Mouse (Mus musculus): Measurements from ENCODE around the gene Ms4a1. TPM values are rescaled to one million over a fixed set of nuclear protein-coding genes. Genes with fewer than 3 reads are reported as not detected.
"Not testable (repeated sequence)": the region's sequence is repeated elsewhere in the genome, so short reads cannot be mapped to it uniquely, and the experiment has no call there.

The Ms4a1 gene
- polyA plus RNA-seq, 1 experiment from 2014 or later, result 0.12 TPM

GRCm38 (mm10) chr19:11292990-11293389, 26.9 kb upstream of the Ms4a1 start:
- H3K4me2 ChIP-seq (replicated peaks; ENCODE audit: low read depth), result peak overlapping the region; percentile 72
- no peaks in the 10 kb centered on the region for H3K4me1 ChIP-seq (replicated peaks; ENCODE audit: control insufficient read depth, insufficient read depth, low read length)
- no peaks in the 10 kb centered on the region for H3K9me3 ChIP-seq (ENCODE audit: control insufficient read depth)
- 7% methylated on average over 12 of the region's 12 CpGs for WGBS
- ATAC-seq, result no peak
- TF ChIP-seq CTCF (IDR thresholded peaks at IDR 0.05; ENCODE audit: low read depth), result no peak
- no peaks in the 10 kb centered on the region for H3K36me3 ChIP-seq (ENCODE audit: control insufficient read depth, insufficient read depth)
- peak overlapping the region; percentile 45 for H3K9ac ChIP-seq (ENCODE audit: low read depth, low read length)
- peak overlapping the region; percentile 60 for H3K27ac ChIP-seq (ENCODE audit: low read depth, low read length)
- H3K27me3 ChIP-seq (replicated peaks; ENCODE audit: control insufficient read depth, insufficient read depth, low read length), result no peaks in the 10 kb centered on the region
- peak overlapping the region; percentile 36 for H3K4me3 ChIP-seq (ENCODE audit: low read depth, low read length)

- ATAC-seq, result no peak
- no peak within 1 kb of the TSS for H3K4me2 ChIP-seq (replicated peaks; ENCODE audit: low read depth)
- no peaks in the 10 kb centered on the region for H3K4me1 ChIP-seq (replicated peaks; ENCODE audit: control insufficient read depth, insufficient read depth, low read length)
- no peaks in the 10 kb centered on the region for H3K36me3 ChIP-seq (ENCODE audit: control insufficient read depth, insufficient read depth)
- no peak within 1 kb of the TSS for H3K4me3 ChIP-seq (ENCODE audit: low read depth, low read length)
- no peaks in the 10 kb centered on the region for H3K27me3 ChIP-seq (replicated peaks; ENCODE audit: control insufficient read depth, insufficient read depth, low read length)
- no peak within 1 kb of the TSS for H3K9ac ChIP-seq (ENCODE audit: low read depth, low read length)
- no peak for TF ChIP-seq CTCF (IDR thresholded peaks at IDR 0.05; ENCODE audit: low read depth)
- H3K27ac ChIP-seq (ENCODE audit: low read depth, low read length), result no peak within 1 kb of the TSS
- WGBS, result 91% methylated on average over 2 of the region's 2 CpGs
- no peaks in the 10 kb centered on the region for H3K9me3 ChIP-seq (ENCODE audit: control insufficient read depth)
These were observed 17.7 kb upstream of the Ms4a1 start, which contains the start of gene Ms4a5 for GRCm38 (mm10) chr19:11283773-11284172. Gene Ms4a5 (minus strand): TSS chr19:11283873.

- Histone ChIP-seq H3K9ac (ENCODE audit: low read depth, low read length) (no peak overlapping the region), H3K9me3 (ENCODE audit: control insufficient read depth) (no peaks in the 10 kb centered on the region), H3K4me1 (replicated peaks; ENCODE audit: control insufficient read depth, insufficient read depth, low read length) (no peaks in the 10 kb centered on the region), H3K4me2 (replicated peaks; ENCODE audit: low read depth) (no peak overlapping the region), H3K4me3 (ENCODE audit: low read depth, low read length) (no peak overlapping the region), H3K27me3 (replicated peaks; ENCODE audit: control insufficient read depth, insufficient read depth, low read length) (no peaks in the 10 kb centered on the region), H3K27ac (ENCODE audit: low read depth, low read length) (no peak overlapping the region), H3K36me3 (ENCODE audit: control insufficient read depth, insufficient read depth) (no peaks in the 10 kb centered on the region)
- ATAC-seq, result no peak
- no peak for TF ChIP-seq CTCF (IDR thresholded peaks at IDR 0.05; ENCODE audit: low read depth)
- WGBS, result 80% methylated on average over 3 of the region's 3 CpGs
These were observed 14.2 kb upstream of the Ms4a1 start for GRCm38 (mm10) chr19:11280223-11280622.

GRCm38 (mm10) chr19:11276431-11276830, 10.4 kb upstream of the Ms4a1 start:
- Histone ChIP-seq H3K4me3 (ENCODE audit: low read depth, low read length) (no peak overlapping the region), H3K27ac (ENCODE audit: low read depth, low read length) (no peak overlapping the region), H3K9ac (ENCODE audit: low read depth, low read length) (no peak overlapping the region), H3K27me3 (replicated peaks; ENCODE audit: control insufficient read depth, insufficient read depth, low read length) (no peaks in the 10 kb centered on the region), H3K4me1 (replicated peaks; ENCODE audit: control insufficient read depth, insufficient read depth, low read length) (no peaks in the 10 kb centered on the region), H3K9me3 (ENCODE audit: control insufficient read depth) (no peaks in the 10 kb centered on the region), H3K4me2 (replicated peaks; ENCODE audit: low read depth) (no peak overlapping the region), H3K36me3 (ENCODE audit: control insufficient read depth, insufficient read depth) (no peaks in the 10 kb centered on the region)
- no peak for TF ChIP-seq CTCF (IDR thresholded peaks at IDR 0.05; ENCODE audit: low read depth)
- no peak for ATAC-seq
- WGBS, result 24% methylated on average over 5 of the region's 5 CpGs

- Histone ChIP-seq H3K4me2 (replicated peaks; ENCODE audit: low read depth) (no peak overlapping the region), H3K27ac (ENCODE audit: low read depth, low read length) (no peak overlapping the region), H3K9me3 (ENCODE audit: control insufficient read depth) (no peaks in the 10 kb centered on the region), H3K27me3 (replicated peaks; ENCODE audit: control insufficient read depth, insufficient read depth, low read length) (no peaks in the 10 kb centered on the region), H3K36me3 (ENCODE audit: control insufficient read depth, insufficient read depth) (no peaks in the 10 kb centered on the region), H3K9ac (ENCODE audit: low read depth, low read length) (no peak overlapping the region), H3K4me1 (replicated peaks; ENCODE audit: control insufficient read depth, insufficient read depth, low read length) (no peaks in the 10 kb centered on the region), H3K4me3 (ENCODE audit: low read depth, low read length) (no peak overlapping the region)
- TF ChIP-seq CTCF (IDR thresholded peaks at IDR 0.05; ENCODE audit: low read depth), result no peak
- no peak for ATAC-seq
- WGBS, result 78% methylated on average over 4 of the region's 4 CpGs
These were observed 915 bp upstream of the Ms4a1 start for GRCm38 (mm10) chr19:11266956-11267355.

- no peak overlapping the region for H3K4me3 ChIP-seq (ENCODE audit: low read depth, low read length)
- no peaks in the 10 kb centered on the region for H3K27me3 ChIP-seq (replicated peaks; ENCODE audit: control insufficient read depth, insufficient read depth, low read length)
- 82% methylated on average over 9 of the region's 9 CpGs for WGBS
- no peak for ATAC-seq
- TF ChIP-seq CTCF (IDR thresholded peaks at IDR 0.05; ENCODE audit: low read depth), result no peak
- no peaks in the 10 kb centered on the region for H3K36me3 ChIP-seq (ENCODE audit: control insufficient read depth, insufficient read depth)
- no peak overlapping the region for H3K9ac ChIP-seq (ENCODE audit: low read depth, low read length)
- H3K27ac ChIP-seq (ENCODE audit: low read depth, low read length), result no peak overlapping the region
- H3K9me3 ChIP-seq (ENCODE audit: control insufficient read depth), result no peaks in the 10 kb centered on the region
- no peaks in the 10 kb centered on the region for H3K4me1 ChIP-seq (replicated peaks; ENCODE audit: control insufficient read depth, insufficient read depth, low read length)
- H3K4me2 ChIP-seq (replicated peaks; ENCODE audit: low read depth), result no peak overlapping the region
These were observed 1.3 kb downstream of the Ms4a1 start for GRCm38 (mm10) chr19:11264602-11265185.

- H3K9me3 ChIP-seq (ENCODE audit: control insufficient read depth), result no peaks in the 10 kb centered on the region
- no peak overlapping the region for H3K27ac ChIP-seq (ENCODE audit: low read depth, low read length)
- no peak for ATAC-seq
- H3K36me3 ChIP-seq (ENCODE audit: control insufficient read depth, insufficient read depth), result no peaks in the 10 kb centered on the region
- H3K4me2 ChIP-seq (replicated peaks; ENCODE audit: low read depth), result no peak overlapping the region
- WGBS, result 73% methylated on average over 3 of the region's 3 CpGs
- H3K4me1 ChIP-seq (replicated peaks; ENCODE audit: control insufficient read depth, insufficient read depth, low read length), result no peaks in the 10 kb centered on the region
- H3K9ac ChIP-seq (ENCODE audit: low read depth, low read length), result no peak overlapping the region
- no peak overlapping the region for H3K4me3 ChIP-seq (ENCODE audit: low read depth, low read length)
- TF ChIP-seq CTCF (IDR thresholded peaks at IDR 0.05; ENCODE audit: low read depth), result no peak
- no peaks in the 10 kb centered on the region for H3K27me3 ChIP-seq (replicated peaks; ENCODE audit: control insufficient read depth, insufficient read depth, low read length)
These were observed 2.5 kb downstream of the Ms4a1 start for GRCm38 (mm10) chr19:11263549-11263948.

GRCm38 (mm10) chr19:11262932-11263331, 3.1 kb downstream of the Ms4a1 start:
- not testable (repeated sequence) for H3K9ac ChIP-seq (ENCODE audit: low read depth, low read length); H3K4me3 ChIP-seq (ENCODE audit: low read depth, low read length); H3K36me3 ChIP-seq (ENCODE audit: control insufficient read depth, insufficient read depth); H3K27me3 ChIP-seq (replicated peaks; ENCODE audit: control insufficient read depth, insufficient read depth, low read length); ATAC-seq; H3K4me2 ChIP-seq (replicated peaks; ENCODE audit: low read depth); H3K9me3 ChIP-seq (ENCODE audit: control insufficient read depth); H3K4me1 ChIP-seq (replicated peaks; ENCODE audit: control insufficient read depth, insufficient read depth, low read length); H3K27ac ChIP-seq (ENCODE audit: low read depth, low read length)
- 68% methylated on average over 4 of the region's 4 CpGs for WGBS
